Mouse (Mus musculus): ENCODE data around the gene Lrrtm3.
A peak's percentile ranks its signal among the peaks of the same experiment; 100 is the strongest.

The Lrrtm3 gene

DNA sequence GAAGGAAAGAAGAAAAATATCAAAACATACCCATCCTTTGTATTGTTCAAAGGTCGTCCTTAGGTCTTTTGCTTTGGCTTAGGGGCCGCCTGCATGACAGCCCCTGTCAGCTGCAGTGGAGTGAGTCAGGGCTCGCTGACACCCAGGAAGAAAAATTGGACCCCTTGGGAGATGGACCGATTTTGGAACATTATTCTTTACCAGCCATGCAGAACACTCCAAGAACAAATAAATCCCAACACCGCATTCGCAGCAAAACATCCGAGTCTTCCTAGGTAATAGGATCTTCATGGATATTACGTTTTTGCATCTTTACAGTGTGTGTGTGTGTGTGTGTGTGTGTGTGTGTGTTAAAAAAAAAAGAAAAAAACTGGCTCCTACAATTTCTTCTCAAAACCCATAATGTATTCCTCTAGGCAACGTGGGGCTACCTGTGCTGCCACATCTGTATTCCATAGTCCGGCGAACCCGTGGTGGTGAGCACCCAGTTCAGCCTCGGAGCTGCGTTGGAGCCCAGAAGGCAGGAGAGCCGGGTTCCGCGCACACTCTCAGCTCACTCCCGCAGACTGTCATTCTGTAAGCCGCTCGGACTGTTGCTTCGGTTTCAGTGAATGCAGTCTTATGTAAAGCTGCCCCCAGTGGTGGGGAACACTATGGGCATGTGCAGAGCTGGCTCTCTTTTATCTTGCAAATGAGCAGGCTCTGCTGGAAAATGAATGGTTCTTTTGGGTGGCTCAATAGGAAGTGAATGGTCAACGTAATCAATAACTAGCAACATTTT, at the start of gene Lrrtm3:
Lrrtm3 (minus strand) TSS at position 598 of the 781 bp plus-strand sequence.
- DNase-seq, result peak in 1 of 2 experiments; percentile 14

DNA sequence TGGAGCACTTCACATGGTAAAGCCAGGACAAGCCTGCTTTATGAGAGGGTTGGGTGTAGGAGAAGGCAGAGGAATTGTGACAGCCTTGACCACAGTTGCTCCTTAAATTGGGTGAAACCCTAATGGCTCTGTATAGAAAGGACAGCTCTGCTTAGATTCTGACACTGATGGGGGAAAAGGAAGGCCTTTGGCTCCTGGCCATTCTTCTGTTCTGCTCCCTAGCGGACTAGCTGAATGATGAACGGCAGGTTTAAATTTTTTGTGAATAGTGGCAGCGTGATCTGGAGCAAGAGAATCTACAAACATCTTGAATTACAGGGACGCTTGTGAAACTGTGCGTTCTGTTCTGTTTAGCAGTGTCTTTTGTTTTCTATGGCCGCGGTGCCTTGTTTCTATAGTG, 45.4 kb upstream of the Lrrtm3 start:
- no peak for DNase-seq

DNA sequence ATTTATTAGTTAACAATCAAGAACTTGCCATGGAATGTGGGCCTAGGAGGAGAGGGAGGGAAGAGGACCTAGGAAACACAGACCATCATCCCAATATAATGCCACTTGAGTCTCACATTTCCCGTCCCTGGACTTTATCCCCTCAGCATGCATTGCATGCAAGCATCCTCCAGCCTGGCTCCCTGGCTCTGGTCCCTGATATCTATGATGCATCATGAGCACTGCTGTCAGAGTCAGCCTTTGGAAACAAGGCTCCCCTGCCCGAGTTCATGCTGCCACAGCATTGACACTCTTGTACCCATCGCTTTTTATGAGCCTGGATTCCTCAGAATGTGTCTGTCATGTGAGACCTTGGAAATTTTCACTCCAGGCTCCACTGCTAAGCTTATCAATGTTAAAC, 43.4 kb upstream of the Lrrtm3 start:
- no peak for DNase-seq

DNA sequence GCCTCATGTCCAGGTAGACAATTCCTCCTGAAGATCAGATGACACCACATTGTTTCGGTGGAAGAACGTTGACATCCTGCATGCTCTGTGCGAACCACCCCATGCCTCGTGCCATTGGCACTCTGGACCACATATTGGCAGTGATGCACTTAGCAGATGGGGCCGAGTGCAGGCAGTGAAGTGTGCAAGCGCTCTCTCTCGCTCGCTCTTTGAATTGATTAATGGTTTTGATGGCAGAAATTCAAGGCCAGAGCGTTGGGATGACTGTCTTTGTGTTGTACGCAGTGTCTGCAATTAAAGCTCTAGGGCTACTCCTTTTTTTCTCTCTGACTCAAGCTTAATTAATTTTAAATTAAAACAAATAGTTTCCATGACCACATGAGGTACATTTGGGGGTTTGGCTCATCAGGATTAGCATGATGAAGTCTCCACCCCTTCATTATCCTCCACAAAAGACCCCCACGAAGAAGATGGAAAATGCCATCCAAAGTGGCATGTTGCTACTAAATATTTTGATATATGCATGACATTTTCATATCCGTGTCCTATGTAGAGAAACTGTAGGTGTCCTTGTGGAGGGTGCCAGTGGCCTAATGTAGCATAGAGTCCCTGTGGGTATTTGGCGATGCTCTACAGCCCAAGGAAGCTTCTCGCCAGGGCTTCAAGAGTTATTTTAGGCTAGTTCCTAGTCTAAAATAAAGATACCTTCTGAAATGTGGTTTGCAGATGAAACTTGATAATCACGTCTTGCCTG, 40.5 kb upstream of the Lrrtm3 start:
- no peak for DNase-seq

DNA sequence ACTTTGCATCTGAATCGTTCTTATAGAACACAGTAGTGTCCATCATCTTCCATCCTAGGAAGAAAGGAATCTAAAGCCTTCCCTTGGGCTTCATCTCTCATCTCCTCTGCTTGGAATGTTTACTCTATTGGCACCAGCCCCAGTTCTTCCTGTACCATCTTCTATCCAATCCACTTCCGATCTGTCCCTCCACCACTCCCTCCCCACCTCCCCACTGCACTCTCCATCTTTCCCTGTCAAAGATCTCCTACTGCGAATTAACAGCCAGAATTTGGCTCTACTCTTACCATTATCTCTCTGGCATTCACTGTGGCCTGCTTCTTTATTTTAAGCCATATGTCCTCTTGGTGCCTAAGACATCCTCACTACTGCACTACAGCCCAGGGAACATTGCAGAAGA, 28.8 kb upstream of the Lrrtm3 start:
- no peak for DNase-seq

DNA sequence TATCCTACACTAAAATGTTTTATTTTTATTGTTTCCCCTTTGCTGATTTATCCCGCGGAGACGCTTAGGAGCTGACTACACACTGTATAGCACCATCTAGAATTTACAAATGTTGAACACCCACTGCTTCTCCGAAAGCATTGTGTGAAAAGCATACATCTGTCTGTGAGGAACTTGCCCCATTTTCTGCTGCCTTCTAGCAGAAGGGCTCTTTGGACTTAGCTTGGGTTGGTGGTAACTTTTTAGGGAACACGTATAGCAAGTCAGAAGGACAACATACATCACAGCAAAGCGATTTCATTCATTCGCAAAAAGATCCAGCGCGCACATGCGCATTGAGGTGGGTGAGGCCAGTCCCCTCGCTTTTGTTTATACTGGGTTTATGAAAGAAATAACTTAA, 25.2 kb upstream of the Lrrtm3 start:
- DNase-seq, result no peak

DNA sequence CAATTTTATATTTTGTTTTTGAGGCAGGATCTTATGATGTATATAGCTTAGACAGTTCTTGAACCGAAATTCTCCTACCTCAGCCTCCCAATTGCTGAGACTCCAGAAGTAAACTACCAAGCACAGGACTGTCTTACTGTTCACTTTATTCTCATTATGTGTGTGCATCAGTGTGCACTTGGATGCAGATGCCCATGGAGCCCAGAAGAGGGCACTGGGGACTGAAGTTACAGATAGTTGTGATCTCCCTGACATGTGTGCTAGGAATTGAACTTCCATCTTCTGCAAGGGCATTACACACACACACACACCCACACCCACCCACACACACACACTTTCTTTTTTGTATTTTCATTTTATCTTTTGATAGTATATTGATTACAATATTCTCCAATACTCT, 6.5 kb upstream of the Lrrtm3 start:
- no peak for DNase-seq

DNA sequence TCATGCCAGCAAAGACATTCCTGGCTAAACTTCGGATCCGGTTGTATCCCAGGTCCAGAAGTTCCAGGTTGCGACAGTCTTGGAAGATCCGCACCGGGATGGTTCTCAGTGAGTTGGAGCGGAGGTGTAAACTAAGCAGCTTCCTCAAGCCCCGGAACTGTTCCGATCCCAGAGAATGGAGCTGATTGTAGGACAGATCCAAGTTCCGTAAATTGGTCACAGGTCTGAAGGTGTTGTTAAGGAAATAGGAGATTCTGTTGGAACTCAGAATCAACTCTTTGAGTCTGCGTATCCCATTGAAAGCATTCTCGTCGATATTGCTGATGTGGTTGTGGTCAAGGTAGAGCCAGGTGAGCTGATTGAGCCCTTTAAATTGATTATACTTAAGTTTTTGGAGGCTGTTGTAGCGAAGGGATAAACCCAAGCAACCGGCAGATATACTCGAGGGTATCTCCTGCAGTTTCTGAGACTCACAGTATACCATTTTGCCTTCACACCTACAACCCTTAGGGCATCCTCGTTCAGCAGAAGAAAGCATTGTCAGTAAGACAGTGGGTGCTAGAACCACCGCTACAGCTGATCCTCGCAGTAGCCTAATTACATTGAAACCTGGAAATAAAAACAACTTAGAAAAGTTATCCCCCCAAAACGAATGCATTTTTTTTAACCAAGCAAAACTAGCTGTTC, 1.2 kb downstream of the Lrrtm3 start:
- DNase-seq, result no peak

DNA sequence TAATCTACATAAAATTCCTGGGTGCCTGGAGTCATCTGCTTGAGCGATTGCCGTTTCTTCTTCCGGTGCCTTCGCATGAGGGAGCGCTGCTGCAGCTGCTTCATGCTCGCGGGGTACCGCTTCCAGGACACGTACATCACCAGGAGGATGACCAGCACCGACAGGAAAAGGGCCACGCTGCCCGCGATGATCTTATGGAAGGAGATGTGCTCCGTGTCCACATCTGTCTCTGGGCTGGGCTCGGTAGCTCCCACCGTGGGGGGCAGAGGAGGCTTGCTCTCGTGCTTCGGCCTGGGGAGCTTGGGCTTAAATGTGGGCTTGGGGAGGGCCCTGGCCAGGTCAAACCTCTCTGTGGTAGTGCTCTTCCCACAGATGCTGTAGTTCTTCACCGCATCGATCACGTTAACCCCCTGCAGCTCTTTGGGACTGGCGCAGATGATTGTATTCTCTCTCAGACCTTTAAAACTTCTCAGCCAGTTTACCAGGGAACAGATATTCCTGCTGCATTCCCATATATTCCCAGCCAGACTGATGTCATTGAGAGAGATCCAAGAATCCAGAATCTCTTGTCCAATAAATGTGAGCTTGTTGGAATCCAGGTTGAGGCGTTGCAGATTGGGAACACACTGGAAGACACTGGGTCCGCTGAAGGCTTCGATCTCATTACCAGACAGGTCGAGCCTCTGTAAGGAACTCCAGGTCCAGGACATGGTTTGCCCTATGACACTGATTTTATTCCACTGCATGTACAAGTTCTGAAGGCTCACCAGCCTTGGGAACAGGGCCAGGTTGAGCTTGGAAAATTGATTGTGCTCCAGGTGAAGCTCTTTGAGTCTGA, 1.9 kb downstream of the Lrrtm3 start:
- no peak for DNase-seq

DNA sequence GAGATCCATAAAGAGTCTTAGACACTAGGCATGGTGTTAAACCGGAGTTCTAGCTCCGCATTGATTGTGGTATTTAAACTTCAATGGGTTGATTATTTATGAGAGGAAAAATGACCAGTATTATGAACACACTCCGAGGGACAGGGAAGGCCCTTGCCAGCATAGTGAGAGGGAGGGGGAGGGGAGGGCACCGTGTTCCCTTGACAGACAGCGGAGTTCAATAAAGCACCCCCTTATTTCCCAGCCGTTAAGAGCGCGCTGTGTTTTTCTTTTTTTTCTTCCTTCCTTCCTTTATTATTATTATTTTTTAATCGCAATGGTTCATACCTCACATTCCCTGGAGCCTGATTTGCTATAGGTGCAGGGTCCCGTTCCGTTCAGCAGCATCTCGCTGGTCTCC, 2.6 kb downstream of the Lrrtm3 start:
- DNase-seq, result no peak

DNA sequence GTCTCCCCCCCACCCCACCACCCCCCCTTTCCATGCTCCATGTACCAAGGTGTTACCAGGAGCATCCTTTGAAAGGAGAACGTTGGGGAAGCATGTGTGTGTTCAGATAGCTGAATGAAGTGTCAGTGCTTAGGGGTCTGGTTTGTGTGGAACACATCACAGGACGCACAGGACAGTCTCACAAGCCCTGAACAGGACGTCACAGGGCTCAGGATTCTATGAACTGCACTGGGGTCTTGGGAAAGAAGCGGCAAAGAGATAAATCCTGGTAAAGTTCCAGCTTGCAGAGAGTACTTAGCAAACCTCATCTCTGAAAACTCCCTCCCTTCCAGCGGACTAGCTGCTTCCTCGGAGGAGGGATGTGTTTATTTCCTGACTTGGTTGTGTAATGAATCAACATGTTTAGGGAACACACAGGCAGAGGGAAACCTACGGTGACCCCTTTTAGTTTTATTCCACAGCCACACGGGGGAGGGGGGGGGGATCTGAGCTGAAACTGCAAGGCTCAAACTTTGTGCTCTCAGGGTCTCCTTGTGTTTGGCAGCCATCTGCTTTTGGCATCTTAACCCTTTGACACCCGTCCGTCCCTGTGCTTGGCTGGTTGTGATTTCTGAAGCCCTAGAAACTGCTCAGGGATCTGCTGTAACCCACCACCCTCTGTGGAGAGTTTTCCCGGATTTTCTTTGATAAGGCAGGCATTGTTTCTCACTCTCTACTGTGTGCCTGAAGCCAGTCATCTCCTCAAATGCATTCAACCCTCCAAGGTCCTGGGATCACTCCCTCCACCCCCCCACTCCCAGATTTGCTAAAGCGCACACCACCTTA, 3.3 kb downstream of the Lrrtm3 start:
- DNase-seq, result no peak

DNA sequence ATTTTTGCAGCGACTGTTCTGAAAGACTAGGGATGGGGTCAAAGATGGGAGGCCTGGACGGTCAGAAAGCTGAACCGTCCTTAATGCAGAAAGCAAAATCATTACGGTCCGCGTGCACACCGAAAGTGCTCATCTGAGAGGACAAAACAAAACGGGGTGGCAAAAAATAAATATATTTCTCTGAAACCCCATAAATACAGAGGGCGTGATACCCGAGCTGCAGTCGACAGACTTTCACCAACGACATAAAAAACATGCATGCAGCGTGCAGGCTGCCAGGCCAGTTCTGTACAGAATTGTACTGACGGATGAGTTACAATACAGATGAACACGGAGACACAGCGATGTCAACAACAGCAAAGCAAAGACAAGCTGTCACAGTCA, 3.9 kb downstream of the Lrrtm3 start:
- DNase-seq, result no peak

DNA sequence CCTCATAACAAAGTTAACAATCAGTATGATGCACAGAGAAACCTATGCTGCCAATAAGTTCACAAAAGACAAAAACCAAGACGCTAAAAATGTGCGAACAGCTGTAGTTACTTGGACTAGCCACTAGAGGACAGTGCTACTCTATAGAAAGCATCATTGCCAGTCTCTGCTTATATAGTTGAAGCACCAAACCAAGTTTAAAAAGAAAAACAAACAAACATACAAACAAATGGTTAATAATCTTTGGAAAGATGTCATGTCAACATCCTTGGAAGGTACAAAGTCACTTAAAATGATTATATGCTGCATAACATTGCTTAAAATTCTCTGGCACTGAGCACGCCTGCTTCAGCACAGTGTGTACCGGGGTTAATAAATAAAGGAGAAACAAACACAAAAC, 5.6 kb downstream of the Lrrtm3 start:
- DNase-seq, result peak in 1 of 2 experiments; percentile 2

DNA sequence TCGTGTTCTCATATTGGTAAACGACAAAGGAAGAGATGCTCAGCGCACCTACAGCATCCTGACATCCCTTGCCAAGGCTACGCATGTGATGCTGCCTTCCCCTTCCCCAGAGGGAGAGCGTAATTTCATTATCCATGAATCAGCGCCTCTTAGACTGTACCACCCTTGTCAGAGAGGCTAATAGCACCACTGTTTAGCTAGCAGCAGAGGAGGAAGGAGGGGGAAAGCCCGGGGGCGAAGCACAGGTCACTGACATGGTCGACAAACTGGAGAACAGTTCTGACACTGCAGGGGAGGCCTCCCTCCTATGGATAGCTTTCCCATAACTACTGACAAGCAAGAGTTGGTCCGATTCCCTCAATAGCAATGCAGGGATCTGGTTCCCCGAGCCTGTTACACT, 6.3 kb downstream of the Lrrtm3 start:
- no peak for DNase-seq

DNA sequence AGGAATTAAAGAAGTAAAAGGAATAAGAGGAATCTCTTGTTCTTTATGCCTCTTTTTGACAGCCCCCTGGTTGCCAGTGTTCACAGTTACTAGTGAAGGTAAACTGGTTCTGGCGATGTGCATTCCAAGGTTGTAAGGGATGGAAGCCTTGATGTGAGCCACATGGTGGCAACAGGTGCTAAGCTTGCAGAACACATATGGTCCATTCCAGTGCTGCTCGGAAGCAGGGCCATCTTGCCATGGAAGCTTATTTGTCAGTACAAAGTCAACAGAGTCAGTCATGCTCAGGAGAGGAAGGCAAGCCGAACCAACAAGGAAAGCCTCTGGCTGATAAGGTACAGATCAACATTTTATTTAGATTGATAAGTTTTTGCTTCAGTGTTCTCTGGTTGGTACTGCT, 7.7 kb downstream of the Lrrtm3 start:
- DNase-seq, result no peak

DNA sequence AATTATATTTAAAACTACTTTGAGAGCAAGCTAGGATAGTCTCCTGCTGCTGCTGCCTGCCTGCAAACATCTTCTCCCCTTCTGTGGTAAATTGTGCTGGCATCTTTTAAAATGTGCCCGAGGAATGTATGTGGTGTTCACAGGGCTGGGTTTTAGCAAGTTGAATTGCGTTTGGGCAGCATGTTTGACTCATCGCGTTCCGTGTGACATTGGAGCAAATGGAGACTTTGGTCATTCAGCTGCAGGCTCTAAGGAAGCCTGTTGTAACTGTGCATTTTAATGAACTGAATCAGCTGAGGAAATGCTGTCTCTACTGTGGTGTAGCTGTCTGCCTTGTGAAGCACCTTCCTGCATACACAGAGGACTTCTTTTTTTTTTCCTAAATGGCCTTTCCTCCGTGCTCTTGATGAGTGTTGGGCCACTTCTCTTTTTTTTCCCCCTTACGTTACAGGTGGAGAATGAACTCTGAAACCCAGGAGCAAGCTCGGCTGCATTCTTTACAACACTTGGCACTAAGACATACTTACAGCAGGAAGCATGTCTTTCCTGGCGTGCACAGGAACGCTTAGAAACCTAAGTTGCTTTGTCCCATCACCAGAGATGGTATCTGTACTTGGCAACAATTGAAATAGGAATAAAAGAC, 13.5 kb downstream of the Lrrtm3 start:
- DNase-seq, result peak in 1 of 2 experiments; percentile 5

DNA sequence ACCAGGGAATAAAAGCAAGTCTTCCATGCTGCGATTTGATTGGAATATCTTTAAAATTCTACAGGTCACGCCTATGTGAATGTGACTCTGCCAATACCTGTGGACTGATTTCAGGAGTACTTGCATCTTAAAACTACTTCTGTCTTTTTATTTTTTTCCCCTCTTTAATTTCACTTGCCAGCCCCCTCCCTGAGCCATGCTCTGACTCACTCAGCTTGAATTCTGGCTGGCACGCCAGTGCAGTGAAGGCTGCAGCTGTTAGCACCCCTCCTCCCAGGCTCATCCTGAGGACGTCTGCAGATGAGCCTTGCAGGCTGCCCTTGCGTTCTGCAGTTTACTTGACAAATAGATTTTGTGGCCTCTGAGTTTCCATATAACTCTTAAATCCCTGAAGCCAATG, 14.1 kb downstream of the Lrrtm3 start:
- no peak for DNase-seq

DNA sequence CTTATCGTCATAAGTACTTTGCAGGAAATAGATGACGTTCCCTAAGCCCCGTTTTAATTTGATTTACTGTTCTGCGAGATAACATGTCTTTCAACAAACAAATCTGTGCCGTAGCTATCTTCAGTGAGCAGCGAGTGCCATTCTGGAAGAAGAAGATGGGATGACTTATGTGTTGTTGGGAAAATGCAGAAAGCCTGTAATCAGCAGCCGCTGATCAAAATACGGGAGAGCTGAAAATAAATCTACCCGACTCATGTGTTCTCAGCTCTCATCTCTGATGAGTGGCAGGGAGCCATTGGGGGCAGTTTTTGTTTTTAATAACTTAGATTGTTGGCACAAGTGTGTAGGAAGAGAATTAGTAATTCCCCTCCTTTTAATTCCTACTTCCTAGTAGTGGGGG, 26.4 kb downstream of the Lrrtm3 start:
- no peak for DNase-seq

DNA sequence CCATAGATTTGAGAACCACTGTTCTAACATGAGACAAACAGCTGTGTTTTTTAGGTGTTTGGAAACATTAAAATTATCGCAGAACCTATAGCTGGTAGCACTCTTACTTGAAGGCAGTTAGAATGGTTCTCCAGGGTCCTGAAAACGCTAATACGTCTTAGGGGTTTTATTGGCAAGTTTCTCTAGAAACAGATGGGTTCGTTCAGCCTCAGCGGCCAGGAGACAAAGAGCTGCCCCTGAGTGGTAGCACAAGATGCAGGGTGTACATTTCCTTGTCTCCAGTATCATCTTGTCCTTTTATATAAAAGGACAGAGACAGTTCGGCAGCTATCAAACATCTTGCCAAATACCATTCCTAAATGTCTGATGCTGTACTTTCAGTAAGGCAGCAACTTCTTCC, 40.1 kb downstream of the Lrrtm3 start:
- DNase-seq, result no peak

DNA sequence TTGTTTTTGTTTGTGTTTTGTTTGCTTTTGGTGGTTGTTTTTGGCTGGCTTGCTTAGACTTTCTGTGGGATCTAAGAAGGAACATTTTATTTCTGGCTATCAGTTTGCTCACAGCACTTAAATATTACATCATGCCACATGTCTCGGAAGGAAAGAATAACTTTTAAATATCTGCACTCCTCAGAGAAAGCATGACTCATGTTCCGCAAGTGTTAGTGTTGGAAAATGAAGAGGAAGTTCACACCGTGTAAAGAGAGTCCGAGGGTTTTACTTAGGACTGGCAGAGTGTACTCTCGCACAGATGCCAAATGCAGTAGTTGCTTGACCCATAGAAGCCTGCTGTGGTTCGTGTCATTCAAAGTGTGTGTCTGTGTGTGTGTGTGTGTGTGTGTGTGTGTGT, 40.9 kb downstream of the Lrrtm3 start:
- peak in 1 of 2 experiments; percentile 3 for DNase-seq

DNA sequence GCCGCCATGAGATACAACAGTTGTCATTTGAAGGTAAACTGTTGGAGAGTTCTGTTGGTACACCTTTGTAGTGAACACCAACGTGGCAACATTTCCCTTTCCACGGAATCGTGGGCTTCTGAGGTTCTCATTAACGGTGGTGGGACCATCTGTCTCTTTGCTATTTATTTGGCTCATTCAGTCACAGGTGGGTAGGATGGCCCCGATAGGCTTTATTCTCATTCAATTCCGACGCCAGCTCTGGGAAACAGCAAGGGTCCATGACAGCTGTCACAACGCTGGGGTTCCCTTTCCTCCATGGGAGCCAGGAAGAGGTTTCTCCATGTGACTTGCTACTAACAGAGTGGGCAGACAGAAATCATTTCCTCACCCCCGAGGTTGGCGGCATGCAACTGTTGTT, 48.2 kb downstream of the Lrrtm3 start:
- DNase-seq, result no peak

DNA sequence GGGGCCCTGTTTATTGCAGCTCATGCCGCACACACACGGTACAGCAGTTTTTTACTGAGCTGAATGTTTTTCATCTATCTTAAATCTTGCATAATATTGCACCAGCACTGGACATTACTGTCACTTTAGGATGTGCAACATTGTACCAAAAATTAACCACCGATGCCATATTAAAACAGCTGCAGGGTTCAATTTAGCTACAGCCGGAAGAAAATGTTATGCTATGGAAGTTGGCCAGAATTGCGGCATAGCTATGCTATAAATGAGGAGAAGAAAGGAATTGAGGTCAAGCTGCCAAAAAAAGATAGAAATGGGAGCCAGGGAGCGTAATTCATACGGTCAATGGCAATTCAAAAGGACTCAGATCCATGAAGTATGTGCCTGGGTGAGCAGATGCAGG, 48.9 kb downstream of the Lrrtm3 start:
- no peak for DNase-seq
